Mouse (Mus musculus): ENCODE measurements around the gene Itgb1bp1.

Gene Itgb1bp1

GRCm38 (mm10) chr12:21200613-21201012 lies 85.5 kb downstream of the Itgb1bp1 start:
- no peak for DNase-seq (ENCODE audit: low read depth)

DNA sequence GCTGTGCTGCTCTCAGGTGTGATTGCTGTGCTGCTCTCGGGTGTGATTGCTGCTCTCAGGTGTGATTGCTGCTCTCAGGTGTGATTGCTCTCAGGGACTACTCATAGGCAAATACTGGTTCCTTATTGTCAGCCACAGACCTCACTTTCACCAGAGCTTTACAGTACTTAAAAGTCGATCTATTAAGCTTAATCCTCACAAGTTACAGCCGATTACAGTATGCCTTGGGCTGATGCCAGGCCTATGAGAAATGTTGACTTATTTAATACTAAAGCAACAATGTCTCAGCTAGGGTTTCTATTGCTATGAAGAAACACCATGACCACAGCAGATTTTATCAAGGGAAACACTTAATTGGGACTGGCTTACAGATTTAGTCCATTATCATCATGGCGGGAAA lies 89.7 kb downstream of the Itgb1bp1 start:
- DNase-seq (ENCODE audit: low read depth): peak; percentile 33

GRCm38 (mm10) chr12:21195497-21195896 lies 90.6 kb downstream of the Itgb1bp1 start:
- no peak for DNase-seq (ENCODE audit: low read depth)

GRCm38 (mm10) chr12:21191546-21191945 lies 94.5 kb downstream of the Itgb1bp1 start:
- DNase-seq (ENCODE audit: low read depth): no peak

All from 416B (cell line).